Mouse (Mus musculus): ENCODE measurements around the gene Zfp428.

DNA sequence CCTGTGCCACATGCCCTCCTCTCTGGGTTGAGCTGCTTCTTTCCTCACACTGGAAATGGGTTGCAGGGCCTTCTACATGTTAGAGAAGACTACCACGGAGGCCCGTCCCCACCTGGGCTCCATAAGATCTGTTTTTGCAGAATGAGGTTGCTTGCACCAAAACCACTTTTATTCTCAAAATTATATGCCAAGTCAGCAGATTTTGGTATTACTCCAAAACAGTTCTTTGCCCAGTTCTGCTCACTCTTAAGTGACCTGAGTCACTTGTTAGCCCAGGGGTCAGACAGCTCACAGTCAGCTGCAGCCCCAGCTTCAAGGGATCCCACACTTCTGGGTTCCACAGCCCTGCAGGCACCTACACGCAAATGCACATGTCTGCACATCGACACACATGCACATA is 54.6 kb downstream of the Zfp428 start:
- no peak for TF ChIP-seq MEF2A (IDR thresholded peaks at IDR 0.05; ENCODE audit: extremely low read depth, insufficient replicate concordance, low read depth, low read length, poor library complexity, severe bottlenecking)
- TF ChIP-seq CTCF (IDR thresholded peaks at IDR 0.05 in 2 of 3, conservative IDR thresholded peaks at IDR 0.05 in 1 of 3; ENCODE audit: control insufficient read depth in 1 of 3, insufficient read depth in 1 of 3, low read depth in 2 of 3, low read length in 3 of 3, poor library complexity in 1 of 3, severe bottlenecking in 1 of 3), result no peak
- no peak for TF ChIP-seq CHD1 (IDR thresholded peaks at IDR 0.05; ENCODE audit: low read depth, low read length)
- TF ChIP-seq GATA1 (IDR thresholded peaks at IDR 0.05; ENCODE audit: low read depth, low read length), result no peak
- no peak for TF ChIP-seq MYC (IDR thresholded peaks at IDR 0.05; ENCODE audit: low read depth, low read length)
- no peak for TF ChIP-seq ZNF384 (IDR thresholded peaks at IDR 0.05; ENCODE audit: low read depth, low read length)
- TF ChIP-seq EP300 (IDR thresholded peaks at IDR 0.05; ENCODE audit: low read depth in 1 of 2, low read length in 2 of 2), result no peak
- no peak for TF ChIP-seq POLR2A (IDR thresholded peaks at IDR 0.05; ENCODE audit: control insufficient read depth in 1 of 2, insufficient read depth in 1 of 2, low read depth in 1 of 2, low read length in 2 of 2, poor library complexity in 1 of 2)
- no peak for TF ChIP-seq TCF12 (IDR thresholded peaks at IDR 0.05; ENCODE audit: low read depth, low read length)
- no peak for TF ChIP-seq USF2 (IDR thresholded peaks at IDR 0.05; ENCODE audit: borderline replicate concordance in 1 of 2, insufficient read depth in 1 of 2, low read depth in 1 of 2, low read length in 2 of 2)
- TF ChIP-seq ZKSCAN1 (IDR thresholded peaks at IDR 0.05; ENCODE audit: low read depth, low read length), result no peak
